Mouse (Mus musculus) T-helper 1 cell (primary cell): Measurements from ENCODE around the gene Magi2.

ENCODE experiments used
- in situ Hi-C: fragments of 300-600 bp; cut with MboI, MseI; formaldehyde crosslinking; loops from one replicate; pipeline ENCODE4 v1.15.1; 2025; ENCODE audit warnings: high pct_unique_total_duplicates

The Magi2 gene

DNA sequence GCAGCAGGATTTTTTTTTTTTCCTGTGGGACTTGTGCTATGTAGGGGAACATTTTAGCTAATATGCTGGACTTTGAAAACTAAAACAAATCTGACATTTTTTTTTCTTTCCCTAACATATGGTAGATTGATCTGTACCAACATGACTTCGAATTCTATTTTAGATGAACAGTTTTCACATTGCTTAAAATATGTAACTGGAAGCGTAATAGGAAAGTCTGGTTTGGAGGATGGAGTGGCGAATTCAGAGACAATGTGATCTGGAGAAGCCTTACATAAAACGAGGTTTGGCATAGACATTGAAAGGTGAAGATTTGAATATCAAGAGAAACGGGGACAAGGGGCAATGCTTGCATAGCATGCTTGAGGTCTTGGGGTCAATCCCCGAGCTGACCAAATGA lies 519.1 kb downstream of the Magi2 start:
- in situ Hi-C loops = no loop called here

DNA sequence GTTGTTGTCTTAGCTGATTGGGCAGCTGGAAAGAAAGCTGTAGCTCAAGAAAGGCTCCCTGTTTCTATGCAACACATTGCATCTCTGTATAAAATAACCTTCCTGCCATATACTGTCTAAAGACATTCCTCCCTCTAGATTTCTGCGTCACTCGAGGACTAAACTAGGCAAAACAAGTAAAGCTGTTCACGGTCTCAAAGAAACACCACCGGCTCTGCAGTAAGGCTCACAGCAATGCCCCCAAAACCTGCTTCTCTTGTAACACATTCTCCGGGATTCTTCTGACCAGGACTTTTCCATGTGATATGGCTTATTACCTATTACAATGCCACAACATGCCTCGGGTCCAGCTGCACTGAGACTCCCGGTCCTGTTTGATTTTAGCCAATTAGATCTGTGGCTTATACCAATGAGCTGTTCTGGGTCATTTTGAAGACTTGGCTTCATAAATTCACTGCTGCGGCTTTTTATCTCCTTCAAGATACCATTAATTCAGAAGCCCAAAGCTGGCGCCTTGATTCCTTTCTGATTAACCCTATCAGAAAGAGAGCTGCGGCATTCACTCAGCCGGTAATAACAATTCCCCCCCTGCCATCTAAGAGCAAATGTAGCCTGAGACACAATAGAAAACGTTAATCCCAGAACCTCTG lies 520.2 kb downstream of the Magi2 start:
- in situ Hi-C loops = no loop called here

DNA sequence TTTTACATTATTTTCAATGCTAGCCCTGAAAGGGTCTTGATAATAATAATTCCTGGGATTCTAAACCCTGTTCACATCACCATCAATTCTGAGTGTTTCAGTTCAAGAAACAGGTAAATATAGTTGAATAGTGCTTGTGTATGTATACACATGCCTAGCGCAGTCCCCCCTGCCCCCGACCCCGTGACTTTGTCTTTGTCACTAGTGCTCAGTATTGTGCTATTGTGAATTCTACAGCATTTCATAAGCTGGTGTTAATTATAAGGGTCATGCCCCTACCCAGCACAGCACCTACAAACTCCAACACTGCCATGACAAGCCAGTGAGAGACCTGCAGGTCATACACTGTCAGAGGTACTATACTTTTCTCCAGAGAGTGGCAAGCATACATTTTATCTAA lies 520.8 kb downstream of the Magi2 start:
- in situ Hi-C loops = no loop called here

DNA sequence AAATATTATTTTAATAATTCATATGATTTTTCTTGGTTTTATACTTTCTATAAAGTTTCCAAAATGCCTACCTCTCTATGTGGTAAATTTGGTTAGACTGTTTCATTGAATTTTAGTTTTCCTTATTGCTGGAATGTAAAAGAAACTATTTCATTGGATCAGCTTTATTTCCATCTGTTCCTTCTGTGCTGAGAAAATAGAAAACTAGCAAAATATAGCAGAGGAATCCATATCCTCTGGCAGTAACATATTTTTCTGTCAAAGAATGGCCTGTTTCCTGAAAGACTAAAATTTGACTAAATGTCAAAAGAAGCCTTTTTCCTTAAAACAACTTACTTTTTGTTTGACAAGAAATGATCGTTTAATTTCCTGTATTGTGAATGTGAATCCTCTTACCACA lies 552.4 kb downstream of the Magi2 start:
- in situ Hi-C loops = no loop called here

DNA sequence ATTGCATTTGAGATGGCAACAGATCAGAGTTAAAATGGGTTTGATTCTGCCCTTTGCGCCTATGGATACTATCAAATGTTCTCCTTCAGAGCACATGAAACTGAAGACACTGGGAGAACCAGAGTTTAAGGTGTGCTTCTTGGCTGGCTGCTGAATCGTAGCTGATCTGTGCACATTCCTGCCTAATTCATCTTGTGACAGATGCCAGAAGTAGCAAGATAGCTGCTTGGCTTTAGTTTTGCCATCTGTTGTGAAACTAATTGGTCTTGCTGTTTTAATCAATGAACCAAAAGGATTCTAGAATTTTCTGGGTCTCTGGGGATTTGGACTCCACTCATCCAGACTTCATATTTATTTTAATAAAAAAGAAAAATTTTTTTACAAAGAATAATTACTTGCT lies 553.2 kb downstream of the Magi2 start:
- in situ Hi-C loops = no loop called here

DNA sequence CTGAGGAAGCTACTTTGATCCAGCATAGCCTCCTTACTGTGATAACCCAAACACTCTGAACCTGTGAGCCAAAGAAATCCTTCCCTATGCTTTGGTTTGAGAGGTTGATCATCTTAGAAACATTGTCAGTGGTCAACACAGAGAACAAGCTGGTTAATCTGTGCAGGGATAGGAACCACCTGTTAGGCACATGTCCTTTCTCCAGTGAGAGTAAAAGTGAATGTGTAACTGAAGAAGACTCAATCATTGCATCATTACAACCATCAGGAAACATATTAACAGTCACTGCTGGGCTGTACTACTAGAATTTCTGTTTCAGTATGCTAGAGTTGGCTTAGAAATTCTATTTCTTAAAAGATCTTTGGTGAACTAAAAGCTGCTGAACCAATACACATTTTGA lies 558.5 kb downstream of the Magi2 start:
- in situ Hi-C loops = no loop called here

DNA sequence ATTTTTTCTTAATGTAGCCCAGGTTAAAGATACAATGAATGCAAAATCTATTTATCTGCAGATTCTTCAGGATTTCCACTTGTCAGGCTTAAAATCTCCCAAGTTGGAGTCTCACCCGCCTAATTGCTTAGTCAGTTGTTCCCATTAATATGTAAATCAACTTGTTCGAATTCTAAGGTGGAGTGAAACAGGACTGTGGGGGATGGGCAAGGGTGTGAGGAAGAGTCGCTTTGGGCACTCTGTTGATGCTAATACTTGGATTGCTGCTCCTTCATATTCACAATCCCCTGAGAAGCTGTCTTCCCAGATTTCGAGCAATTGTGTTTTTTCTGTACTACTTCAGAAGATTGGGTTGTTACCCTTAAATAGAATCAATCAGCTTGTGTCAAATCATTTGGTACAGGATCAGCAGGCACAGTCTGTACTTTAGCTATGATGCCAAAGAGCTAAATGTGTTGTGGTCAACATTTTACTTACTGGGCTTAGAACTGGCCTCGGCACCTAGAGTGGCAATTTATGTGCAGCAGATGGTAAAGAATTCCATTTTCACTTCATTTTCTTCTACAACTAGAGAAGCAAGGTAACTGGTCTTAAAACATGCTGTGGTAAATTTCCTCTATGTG lies 560.8 kb downstream of the Magi2 start:
- in situ Hi-C loops = no loop called here

DNA sequence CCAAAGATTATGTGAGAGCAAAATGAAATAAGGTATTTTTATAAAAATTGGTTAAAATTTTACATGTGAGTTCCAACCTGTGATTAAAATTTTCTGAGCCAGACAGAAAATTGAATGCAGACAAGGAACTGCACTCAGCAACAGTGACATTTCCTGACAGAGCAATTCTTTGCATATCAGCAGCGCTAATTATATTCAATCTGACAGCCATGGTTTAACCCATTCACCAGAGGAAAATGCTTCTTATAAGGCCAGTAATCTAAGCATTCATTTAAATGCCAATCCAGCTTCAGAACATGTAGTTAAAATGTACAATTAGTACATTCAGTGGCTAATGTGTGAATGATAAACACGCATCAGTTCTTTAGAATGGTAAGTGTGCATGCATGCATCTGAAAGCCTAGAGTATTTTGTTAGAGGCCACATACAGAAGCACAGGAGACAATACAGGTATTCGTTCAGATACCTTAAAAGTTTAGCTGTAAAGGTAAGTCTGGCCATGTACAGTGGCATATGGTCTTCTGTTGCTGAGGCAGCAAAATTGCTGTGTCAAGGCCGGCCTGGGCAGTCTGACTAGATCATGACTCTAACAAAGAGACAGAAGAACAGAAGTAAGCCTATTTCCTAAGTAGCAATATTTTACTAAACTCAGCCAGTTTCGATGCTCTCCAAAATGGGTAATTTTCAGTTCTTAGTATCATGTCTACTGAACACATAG lies 576.4 kb downstream of the Magi2 start:
- in situ Hi-C loops = no loop called here

DNA sequence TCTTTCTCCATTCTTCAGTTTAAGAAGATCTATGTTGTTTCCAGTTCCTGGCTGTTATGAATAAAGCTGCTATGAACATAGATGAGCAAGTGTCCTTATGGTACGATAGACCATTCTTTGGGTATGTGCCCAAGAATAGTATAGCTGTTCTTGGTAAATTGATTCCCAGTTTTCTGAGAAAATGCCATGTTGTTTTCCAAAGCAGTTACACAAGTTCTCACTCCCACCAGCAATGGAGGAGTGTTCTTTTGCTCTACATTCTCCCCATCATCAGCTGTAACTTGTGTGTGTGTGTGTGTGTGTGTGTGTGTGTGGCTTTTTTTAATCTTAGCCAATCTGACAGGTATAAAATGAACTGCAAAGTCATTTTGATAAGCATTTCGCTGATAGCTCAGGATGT lies 595.7 kb downstream of the Magi2 start:
- in situ Hi-C loops = no loop called here

DNA sequence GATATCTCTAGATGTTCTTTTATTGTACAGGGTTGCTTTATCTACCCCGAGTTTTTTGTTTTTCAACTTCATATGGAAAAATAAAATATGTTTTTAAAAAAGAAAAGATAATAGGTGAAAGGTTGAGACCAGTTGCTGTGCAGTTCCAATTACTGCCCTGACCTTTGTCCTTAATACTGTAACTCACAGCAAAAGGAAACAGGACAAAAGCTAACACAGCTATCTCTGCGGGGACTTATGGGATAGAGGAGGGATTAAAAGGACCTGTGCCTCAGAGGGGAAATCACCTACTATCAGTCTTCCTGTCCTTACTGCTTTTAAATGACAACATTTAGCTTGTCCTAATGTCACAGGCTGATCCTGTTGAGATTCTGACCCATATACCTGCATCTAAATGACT lies 599.1 kb downstream of the Magi2 start:
- in situ Hi-C loops = no loop called here

DNA sequence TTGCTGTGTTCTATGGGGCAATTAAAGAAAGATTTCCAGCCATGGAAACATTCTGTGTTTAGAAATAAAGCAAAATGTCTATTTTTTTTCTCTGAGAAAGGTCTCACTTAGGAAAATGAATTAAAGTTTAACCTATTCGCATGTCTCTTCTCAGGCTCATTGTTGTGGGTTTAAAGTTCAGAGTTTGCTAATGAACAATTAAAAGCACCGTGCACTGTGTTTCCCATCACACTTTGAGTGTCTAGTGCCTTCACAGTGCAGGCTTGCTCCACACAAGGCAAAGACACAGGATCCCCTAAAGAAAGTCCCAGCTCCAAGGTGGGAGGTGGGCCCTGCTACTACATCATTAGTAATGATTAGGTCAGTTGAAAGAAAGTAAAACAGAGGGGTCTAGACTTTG lies 602.5 kb downstream of the Magi2 start:
- in situ Hi-C loops = no loop called here

DNA sequence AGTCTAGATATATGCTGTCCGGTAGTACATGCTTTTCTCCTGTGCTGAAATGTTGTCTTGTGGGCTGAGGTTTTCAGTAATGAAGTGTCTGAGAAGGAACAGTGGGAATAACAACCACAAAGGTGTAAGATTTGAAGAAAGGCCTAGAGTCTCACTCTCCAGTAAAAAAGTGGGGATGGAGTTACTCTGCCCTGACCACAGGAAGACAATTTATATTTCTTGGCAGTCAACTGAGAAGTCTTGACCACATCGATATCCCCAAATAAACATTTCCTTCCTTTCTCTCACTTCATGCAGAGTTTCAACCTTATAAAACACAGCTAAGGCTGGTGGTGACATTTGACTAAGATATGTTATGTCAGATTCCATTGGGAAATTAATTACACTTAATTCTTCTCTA lies 636.0 kb downstream of the Magi2 start:
- in situ Hi-C loops = no loop called here

DNA sequence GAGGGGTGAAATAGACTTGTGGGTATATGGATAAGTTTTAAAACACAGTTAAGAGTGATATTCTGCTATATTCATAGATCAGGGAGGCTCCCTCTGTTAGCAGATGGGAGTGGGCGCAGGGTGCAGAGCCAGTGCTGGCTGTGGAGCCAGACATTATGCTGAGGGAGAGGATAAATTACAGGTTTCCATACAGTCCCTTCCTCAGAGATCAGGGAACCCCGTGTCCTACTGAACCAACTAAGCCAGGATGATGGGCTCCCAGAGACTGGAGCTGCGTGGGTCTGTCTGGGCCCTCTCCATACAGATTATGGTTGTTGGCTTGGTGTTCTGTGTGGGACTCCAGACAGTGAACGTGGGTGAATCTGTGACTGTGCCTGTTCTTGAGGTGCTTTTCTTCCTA lies 643.6 kb downstream of the Magi2 start:
- in situ Hi-C loops = no loop called here

DNA sequence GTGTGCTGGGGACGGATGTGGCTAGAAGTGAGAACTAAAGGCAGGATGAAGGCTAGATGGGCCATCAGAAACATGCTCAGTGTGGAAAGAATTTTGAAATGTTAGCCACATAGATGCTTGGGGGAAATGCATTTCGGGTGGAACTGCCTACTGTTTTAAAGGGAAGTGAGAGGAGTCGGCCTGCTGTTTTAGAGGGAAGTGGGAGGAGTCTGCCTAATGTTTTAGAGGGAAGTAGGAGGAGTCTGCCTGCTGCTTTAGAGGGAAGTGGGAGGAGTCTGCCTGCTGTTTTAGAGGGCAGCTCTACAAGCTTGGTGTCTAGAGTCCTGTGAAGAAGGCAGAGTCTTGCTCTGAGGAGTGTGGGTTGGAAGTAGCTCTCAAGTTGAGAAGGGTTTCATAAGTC lies 664.9 kb downstream of the Magi2 start:
- in situ Hi-C loops = no loop called here

DNA sequence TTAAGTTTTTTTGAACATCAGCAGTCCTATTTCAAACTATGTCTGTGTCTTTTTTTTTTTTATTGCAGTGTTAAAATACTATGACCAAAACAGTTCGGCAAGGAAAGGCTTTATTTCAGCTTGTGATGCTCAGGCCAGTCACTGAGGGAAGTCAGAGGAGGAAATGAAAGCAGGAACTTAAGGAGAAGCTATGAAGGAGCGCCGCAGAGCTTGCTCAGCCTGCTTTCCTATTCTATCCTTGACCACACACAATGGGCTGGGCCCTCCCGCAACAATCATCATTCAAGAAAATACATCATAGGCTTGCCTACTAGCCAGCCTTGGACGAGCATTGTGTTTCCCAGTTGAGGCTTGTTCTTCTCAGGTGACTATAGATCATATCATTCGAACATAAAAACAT lies 669.1 kb downstream of the Magi2 start:
- in situ Hi-C loops = no loop called here

DNA sequence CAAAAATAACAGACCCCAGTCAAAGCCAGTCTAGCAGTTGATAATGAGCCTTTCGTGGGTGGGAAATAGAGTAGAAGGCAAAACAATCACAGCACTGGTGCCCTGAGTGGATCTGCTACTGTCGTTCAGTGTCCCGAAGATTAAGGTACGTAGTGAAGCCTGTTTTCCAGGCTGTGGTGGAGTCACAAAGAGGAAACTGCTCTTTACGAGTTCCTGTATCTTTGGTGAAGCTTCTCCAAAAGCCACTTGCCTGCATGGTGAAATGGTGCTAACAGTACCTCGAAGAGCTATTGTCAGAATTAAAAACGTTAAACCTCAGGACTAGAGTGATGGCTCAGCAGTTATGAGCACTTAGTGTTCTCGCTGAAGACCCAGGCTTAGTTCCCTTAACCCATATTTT lies 674.8 kb downstream of the Magi2 start:
- in situ Hi-C loops = no loop called here

DNA sequence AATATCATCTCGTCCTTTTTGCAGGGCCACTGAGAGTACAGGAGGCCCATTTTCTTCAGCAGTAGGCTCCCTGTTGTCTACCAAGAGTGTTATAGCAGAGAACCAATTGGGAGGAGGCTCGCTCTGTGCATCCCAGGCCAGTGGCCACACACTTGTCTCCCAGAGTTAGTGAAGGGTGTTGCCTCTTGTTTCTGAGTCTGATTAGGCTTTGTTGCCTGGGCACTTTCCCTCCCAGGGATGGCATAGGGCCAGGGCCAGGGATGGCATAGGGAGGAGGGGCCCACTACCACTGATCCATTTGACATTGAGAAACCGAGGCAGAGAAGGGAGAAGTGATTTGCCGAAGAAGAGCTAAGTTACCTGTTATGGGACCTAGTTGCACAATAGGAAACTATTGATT lies 679.8 kb downstream of the Magi2 start:
- in situ Hi-C loops = loop anchor here (5.0 kb wide), 1 partner anchor 86 kb away; no protein-coding TSS in a partner anchor

DNA sequence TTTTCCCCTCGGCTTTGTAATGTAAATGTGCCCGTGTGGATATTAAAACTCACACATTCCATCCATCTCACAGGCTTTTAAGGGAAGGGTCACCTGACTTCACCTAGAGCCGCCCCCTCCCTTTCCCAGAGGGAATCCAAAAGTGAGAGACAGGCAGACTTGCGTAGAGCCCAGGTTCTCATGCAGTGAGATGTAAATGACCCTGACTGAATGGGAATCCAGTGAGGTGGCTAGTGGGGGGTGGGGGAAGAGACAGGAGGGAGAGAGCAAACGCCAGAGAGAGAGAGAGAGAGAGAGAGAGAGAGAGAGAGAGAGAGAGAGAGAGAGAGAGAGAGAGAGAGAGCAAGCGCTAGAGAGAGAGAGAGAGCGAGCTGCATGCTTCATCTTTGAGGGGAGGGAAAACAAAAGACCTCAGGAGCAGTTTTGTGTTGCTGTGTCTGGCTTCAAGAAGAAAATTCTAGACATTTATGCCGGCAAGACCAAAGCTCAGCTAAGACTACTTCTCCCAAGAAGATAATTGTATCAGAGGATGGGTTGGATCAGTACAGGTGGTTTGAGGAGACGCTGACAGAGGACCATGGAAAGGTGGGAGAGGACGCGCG lies 680.6 kb downstream of the Magi2 start:
- in situ Hi-C loops = loop anchor here (5.0 kb wide), 1 partner anchor 85 kb away; no protein-coding TSS in a partner anchor

DNA sequence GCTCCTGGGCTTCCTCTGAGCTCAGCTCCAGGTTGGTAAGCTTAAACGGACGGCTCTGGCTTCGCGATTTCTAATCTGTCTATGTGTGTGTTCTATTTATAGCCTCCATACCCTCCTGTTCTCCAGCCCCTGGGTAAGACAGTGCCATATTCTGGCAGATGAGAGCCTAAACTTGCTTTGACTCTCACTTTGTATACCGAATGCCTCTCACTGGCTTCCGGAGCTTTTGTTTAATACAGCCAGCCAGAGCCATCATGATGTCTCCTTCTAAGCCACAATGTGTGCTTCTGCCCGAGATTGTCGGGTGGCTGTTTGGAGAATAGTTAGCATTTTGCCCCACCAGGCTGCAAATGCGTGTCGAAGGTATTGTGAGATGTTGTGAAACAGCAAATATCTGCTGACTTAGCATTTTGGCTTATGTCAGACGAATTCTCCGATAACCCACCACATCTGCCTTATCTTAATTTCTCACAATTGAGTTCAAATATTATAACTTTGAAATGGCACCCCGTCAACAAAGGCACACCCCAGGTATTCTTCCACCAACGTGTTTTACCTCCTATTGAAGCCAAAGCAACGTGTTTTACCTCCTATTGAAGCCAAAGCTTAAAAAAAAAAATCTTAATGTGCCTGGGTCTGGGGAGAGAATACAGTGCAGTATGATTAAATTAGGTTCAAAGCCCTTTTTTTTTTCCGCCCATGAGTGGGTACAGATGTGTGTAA lies 681.3 kb downstream of the Magi2 start:
- in situ Hi-C loops = loop anchor here (5.0 kb wide), 1 partner anchor 84 kb away; no protein-coding TSS in a partner anchor

DNA sequence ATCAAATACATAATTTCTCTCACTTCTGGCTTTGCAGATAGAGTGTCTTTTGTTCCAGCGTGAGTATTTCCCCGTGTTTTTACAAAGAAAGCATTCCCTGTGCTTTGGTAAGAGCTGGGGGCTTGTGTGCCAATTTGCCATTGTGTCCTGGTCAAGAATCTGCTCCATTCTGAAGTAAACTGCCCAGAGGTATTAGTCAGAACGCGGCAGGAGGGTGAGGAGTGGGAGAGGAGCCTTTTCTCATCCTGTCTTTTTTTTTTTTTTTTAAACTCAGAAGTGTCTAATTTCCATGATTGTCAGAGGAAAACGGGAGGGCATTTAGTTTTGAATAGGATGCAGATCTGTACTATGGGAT lies 681.8 kb downstream of the Magi2 start:
- in situ Hi-C loops = loop anchor here (5.0 kb wide), 1 partner anchor 84 kb away; no protein-coding TSS in a partner anchor

DNA sequence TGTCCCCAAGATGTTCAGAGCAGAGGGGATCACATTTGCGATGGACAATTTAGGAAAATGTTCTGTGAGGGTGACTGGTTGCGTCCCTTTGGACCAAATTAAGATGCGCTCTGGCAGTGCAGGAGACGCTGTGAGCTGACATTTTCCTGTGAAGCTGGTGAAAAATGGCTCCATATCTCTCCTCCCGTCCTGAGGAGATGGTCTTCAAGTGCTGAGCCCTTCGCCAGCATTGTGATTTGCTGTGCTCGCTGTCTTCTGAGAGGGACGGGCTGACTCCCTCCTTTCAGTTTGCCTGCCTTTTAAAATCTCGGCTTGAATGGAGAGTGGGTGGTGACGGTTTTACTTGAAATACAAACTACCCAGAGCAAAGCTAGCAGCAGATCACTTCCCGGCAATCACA lies 682.2 kb downstream of the Magi2 start:
- in situ Hi-C loops = loop anchor here (5.0 kb wide), 1 partner anchor 83 kb away; no protein-coding TSS in a partner anchor

DNA sequence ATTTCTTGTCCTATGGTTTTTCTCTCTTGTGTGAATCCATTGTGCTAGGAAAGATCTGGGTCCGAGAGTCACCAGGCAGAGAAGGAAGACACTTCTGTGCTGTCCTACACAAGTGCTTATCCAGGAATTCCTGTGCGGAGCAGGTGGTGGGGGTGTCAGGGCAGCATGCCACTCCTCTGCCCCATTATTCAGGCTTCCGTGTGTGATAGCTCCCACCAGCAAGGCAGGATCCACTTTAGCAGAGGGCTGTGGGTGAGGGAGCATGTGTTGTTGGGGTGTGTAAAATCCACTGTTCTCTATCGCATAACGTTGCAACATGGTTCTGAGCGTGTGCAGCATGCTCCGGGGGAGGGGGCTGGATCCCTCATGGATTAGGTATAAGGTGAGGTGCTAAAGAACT lies 682.8 kb downstream of the Magi2 start:
- in situ Hi-C loops = loop anchor here (5.0 kb wide), 1 partner anchor 83 kb away; no protein-coding TSS in a partner anchor
